Mouse (Mus musculus) myocyte (in vitro differentiated cells): ENCODE results near the gene Clasp1.

Experiments
- CEBPB ChIP-seq: IDR thresholded peaks from 2 replicates; pipeline ENCODE4 v1.6.1; 2011; ENCODE audit warnings: mild to moderate bottlenecking, moderate library complexity; ENCODE audit not compliant: poor library complexity, insufficient read depth, severe bottlenecking
- E2F4 ChIP-seq: IDR thresholded peaks from one replicate; pipeline ENCODE4 v1.6.1; 2011; ENCODE audit warnings: mild to moderate bottlenecking, control low read depth, moderate library complexity; ENCODE audit not compliant: insufficient read depth
- MAX ChIP-seq: IDR thresholded peaks from one replicate; pipeline ENCODE4 v1.6.1; 2011; ENCODE audit warnings: low read depth, mild to moderate bottlenecking, control low read depth
- MYOD1 ChIP-seq, 3 experiments: IDR thresholded peaks; one replicate each; pipeline ENCODE4 v1.6.1; 2011; ENCODE audit warnings: control low read depth in 2 of 3, low read depth in 2 of 3, mild to moderate bottlenecking in 2 of 3, moderate library complexity in 1 of 3; ENCODE audit not compliant: insufficient read length in 2 of 3, control insufficient read depth in 1 of 3
- MYOG ChIP-seq, 3 experiments: IDR thresholded peaks; one replicate each; pipeline ENCODE4 v1.6.1; 2011; ENCODE audit warnings: control low read depth in 2 of 3, low read depth in 2 of 3, mild to moderate bottlenecking in 2 of 3; ENCODE audit not compliant: insufficient read length in 2 of 3, control insufficient read depth in 1 of 3, insufficient read depth in 1 of 3
- POLR2A ChIP-seq: IDR thresholded peaks from one replicate; pipeline ENCODE4 v1.6.1; 2011; ENCODE audit warnings: low read depth, mild to moderate bottlenecking, control low read depth, moderate library complexity; ENCODE audit not compliant: insufficient read length
- POLR2AphosphoS2 ChIP-seq: IDR thresholded peaks from one replicate; pipeline ENCODE4 v1.6.1; 2011; ENCODE audit warnings: low read depth, control low read depth; ENCODE audit not compliant: insufficient read length
- TCF12 ChIP-seq: IDR thresholded peaks from one replicate; pipeline ENCODE4 v1.6.1; 2011; ENCODE audit warnings: mild to moderate bottlenecking, control low read depth; ENCODE audit not compliant: poor library complexity, insufficient read depth, severe bottlenecking
- TCF3 ChIP-seq: IDR thresholded peaks from one replicate; pipeline ENCODE4 v1.6.1; 2011; ENCODE audit warnings: low read depth, control low read depth; ENCODE audit not compliant: insufficient read length
- USF1 ChIP-seq: IDR thresholded peaks from one replicate; pipeline ENCODE4 v1.6.1; 2011; ENCODE audit warnings: low read depth, mild to moderate bottlenecking, control low read depth, moderate library complexity

DNA sequence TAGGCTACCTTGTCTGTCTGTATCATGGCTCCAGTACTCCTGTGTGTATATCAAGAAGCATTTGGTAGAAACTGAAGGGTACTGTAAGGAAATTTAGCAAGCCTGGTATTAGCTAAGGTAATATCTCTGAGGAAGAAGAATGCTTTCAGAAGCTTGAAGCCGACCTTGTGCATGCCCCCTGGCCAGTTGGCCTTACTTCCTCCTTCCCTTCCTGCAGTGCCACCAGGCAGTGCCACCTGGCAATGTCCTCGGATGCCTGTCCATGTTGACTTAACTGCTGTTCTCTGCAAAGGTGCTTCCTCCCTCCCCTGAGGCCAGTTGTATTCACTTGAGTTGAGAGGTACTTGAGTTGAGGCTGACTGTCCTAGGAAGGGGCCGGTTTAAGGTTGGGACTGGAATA lies 32.3 kb downstream of the Clasp1 start:
- no peak for TF ChIP-seq TCF3
- no peak for TF ChIP-seq POLR2AphosphoS2
- TF ChIP-seq POLR2A = no peak
- TF ChIP-seq TCF12 = no peak
- no peak for TF ChIP-seq USF1
- TF ChIP-seq E2F4 = no peak
- TF ChIP-seq MYOG (IDR thresholded peaks at IDR 0.05; ENCODE audit: control insufficient read depth in 1 of 3, insufficient read depth in 1 of 3, insufficient read length in 2 of 3, low read depth in 2 of 3) = no peak
- TF ChIP-seq MAX = no peak
- no peak for TF ChIP-seq MYOD1 (IDR thresholded peaks at IDR 0.05; ENCODE audit: control insufficient read depth in 1 of 3, insufficient read length in 2 of 3, low read depth in 2 of 3)
- no peak for TF ChIP-seq CEBPB
